Mouse (Mus musculus): ENCODE measurements around the gene Spp1.

- TF ChIP-seq CTCF (conservative IDR thresholded peaks at IDR 0.05; ENCODE audit: low read length) (no peak), POU5F1 (IDR thresholded peaks at IDR 0.05; ENCODE audit: borderline replicate concordance, low read length) (no peak)
These were observed 30.4 kb downstream of the Spp1 start for GRCm38 (mm10) chr5:104465279-104465678.

Data from E14TG2a.4 (cell line).